Mouse (Mus musculus): ENCODE results near the gene Ciao1. TPM values are rescaled to one million over a fixed set of nuclear protein-coding genes. Genes with fewer than 3 reads are reported as not detected.
"Not testable (repeated sequence)": the region's sequence is repeated elsewhere in the genome, so short reads cannot be mapped to it uniquely, and the experiment has no call there.

Gene Ciao1
- polyA plus RNA-seq, 1 experiment, result 43.8 TPM

GRCm38 (mm10) chr2:127272806-127273205 is 25.2 kb upstream of the Ciao1 start:
- no peak for TF ChIP-seq CTCF (IDR thresholded peaks at IDR 0.05; ENCODE audit: extremely low read depth, insufficient read depth, insufficient read length, insufficient replicate concordance)
- TF ChIP-seq POLR2A (IDR thresholded peaks at IDR 0.05; ENCODE audit: low read depth, low read length), result no peak
- DNase-seq (ENCODE audit: low read depth in 1 of 2, low spot score in 2 of 2), result no peak

GRCm38 (mm10) chr2:127272049-127272448 is 24.4 kb upstream of the Ciao1 start:
- H3K4me1 ChIP-seq (ENCODE audit: control insufficient read depth, insufficient read depth, insufficient read length); H3K4me3 ChIP-seq (ENCODE audit: extremely low read depth, insufficient read depth, insufficient read length); DNase-seq (ENCODE audit: low read depth in 1 of 2, low spot score in 2 of 2); H3K27me3 ChIP-seq (ENCODE audit: control insufficient read depth, insufficient read depth, low read length); H3K36me3 ChIP-seq (ENCODE audit: control insufficient read depth, insufficient read depth, low read length); H3K27ac ChIP-seq (ENCODE audit: insufficient read depth, low read length): not testable (repeated sequence)
- WGBS, result 86% methylated on average over 4 of the region's 4 CpGs

More at GRCm38 (mm10) chr2:127272806-127273205, 25.2 kb upstream of the Ciao1 start:
- Histone ChIP-seq H3K4me1 (ENCODE audit: control insufficient read depth, insufficient read depth, insufficient read length) (peaks cover 8% of the 10 kb centered on the region; the same call in 1 of the 2 replicates), H3K4me3 (ENCODE audit: extremely low read depth, insufficient read depth, insufficient read length) (no peak overlapping the region), H3K27ac (ENCODE audit: insufficient read depth, low read length) (0 out of 2 replicates have a peak overlapping the region, but pooled peaks have one; percentile 33), H3K27me3 (ENCODE audit: control insufficient read depth, insufficient read depth, low read length) (no peaks in the 10 kb centered on the region), H3K36me3 (ENCODE audit: control insufficient read depth, insufficient read depth, low read length) (no peaks in the 10 kb centered on the region)
- WGBS, result 65% methylated on average over 3 of the region's 3 CpGs

- no peaks in the 10 kb centered on the region for H3K36me3 ChIP-seq (ENCODE audit: control insufficient read depth, insufficient read depth, low read length)
- TF ChIP-seq POLR2A (IDR thresholded peaks at IDR 0.05; ENCODE audit: low read depth, low read length) (no peak), CTCF (IDR thresholded peaks at IDR 0.05; ENCODE audit: extremely low read depth, insufficient read depth, insufficient read length, insufficient replicate concordance) (no peak)
- no peaks in the 10 kb centered on the region for H3K27me3 ChIP-seq (ENCODE audit: control insufficient read depth, insufficient read depth, low read length)
- H3K4me1 ChIP-seq (ENCODE audit: control insufficient read depth, insufficient read depth, insufficient read length), result peaks cover 8% of the 10 kb centered on the region; the same call in 1 of the 2 replicates
- H3K4me3 ChIP-seq (ENCODE audit: extremely low read depth, insufficient read depth, insufficient read length), result peak overlapping the region; percentile 77
- peak overlapping the region; percentile 77 for H3K27ac ChIP-seq (ENCODE audit: insufficient read depth, low read length)
- DNase-seq (ENCODE audit: low read depth in 1 of 2, low spot score in 2 of 2), result no peak
- 8% methylated on average over 8 of the region's 8 CpGs for WGBS
Observed at GRCm38 (mm10) chr2:127271042-127271515, 23.5 kb upstream of the Ciao1 start.

GRCm38 (mm10) chr2:127270300-127271041 is 22.9 kb upstream of the Ciao1 start:
- H3K4me3 ChIP-seq (ENCODE audit: extremely low read depth, insufficient read depth, insufficient read length), result peak overlapping the region; percentile 77
- 1% methylated on average over 73 of the region's 75 CpGs for WGBS
- H3K36me3 ChIP-seq (ENCODE audit: control insufficient read depth, insufficient read depth, low read length), result no peaks in the 10 kb centered on the region
- TF ChIP-seq POLR2A (IDR thresholded peaks at IDR 0.05; ENCODE audit: low read depth, low read length) (peak; percentile 12), CTCF (IDR thresholded peaks at IDR 0.05; ENCODE audit: extremely low read depth, insufficient read depth, insufficient read length, insufficient replicate concordance) (no peak)
- no peaks in the 10 kb centered on the region for H3K27me3 ChIP-seq (ENCODE audit: control insufficient read depth, insufficient read depth, low read length)
- H3K4me1 ChIP-seq (ENCODE audit: control insufficient read depth, insufficient read depth, insufficient read length), result peaks cover 8% of the 10 kb centered on the region; the same call in 1 of the 2 replicates
- peak; percentile 74 to 84 for DNase-seq (ENCODE audit: low read depth in 1 of 2, low spot score in 2 of 2)
- peak overlapping the region; percentile 87 for H3K27ac ChIP-seq (ENCODE audit: insufficient read depth, low read length)

GRCm38 (mm10) chr2:127269491-127270299 is 22.1 kb upstream of the Ciao1 start, which contains the start of gene Stard7:
TSS of gene Stard7 (plus strand) at chr2:127270218.
- WGBS, result under 1% methylated on average over 49 of the region's 49 CpGs
- DNase-seq (ENCODE audit: low read depth in 1 of 2, low spot score in 2 of 2), result peak; percentile 94 to 96
- Histone ChIP-seq H3K27me3 (ENCODE audit: control insufficient read depth, insufficient read depth, low read length) (no peaks in the 10 kb centered on the region), H3K4me1 (ENCODE audit: control insufficient read depth, insufficient read depth, insufficient read length) (peaks cover 8% of the 10 kb centered on the region; the same call in 1 of the 2 replicates), H3K36me3 (ENCODE audit: control insufficient read depth, insufficient read depth, low read length) (no peaks in the 10 kb centered on the region), H3K27ac (ENCODE audit: insufficient read depth, low read length) (peak within 1 kb of the TSS; percentile 87), H3K4me3 (ENCODE audit: extremely low read depth, insufficient read depth, insufficient read length) (peak within 1 kb of the TSS; percentile 77)
- peak; percentile 65 for TF ChIP-seq POLR2A (IDR thresholded peaks at IDR 0.05; ENCODE audit: low read depth, low read length)
- TF ChIP-seq CTCF (IDR thresholded peaks at IDR 0.05; ENCODE audit: extremely low read depth, insufficient read depth, insufficient read length, insufficient replicate concordance), result no peak

GRCm38 (mm10) chr2:127267854-127268253 is 20.2 kb upstream of the Ciao1 start:
- H3K27ac ChIP-seq (ENCODE audit: insufficient read depth, low read length), result no peak overlapping the region
- TF ChIP-seq CTCF (IDR thresholded peaks at IDR 0.05; ENCODE audit: extremely low read depth, insufficient read depth, insufficient read length, insufficient replicate concordance) (no peak), POLR2A (IDR thresholded peaks at IDR 0.05; ENCODE audit: low read depth, low read length) (no peak)
- H3K36me3 ChIP-seq (ENCODE audit: control insufficient read depth, insufficient read depth, low read length), result no peaks in the 10 kb centered on the region
- H3K27me3 ChIP-seq (ENCODE audit: control insufficient read depth, insufficient read depth, low read length), result no peaks in the 10 kb centered on the region
- H3K4me3 ChIP-seq (ENCODE audit: extremely low read depth, insufficient read depth, insufficient read length), result no peak overlapping the region
- WGBS, result 92% methylated on average over 4 of the region's 4 CpGs
- no peak for DNase-seq (ENCODE audit: low read depth in 1 of 2, low spot score in 2 of 2)
- H3K4me1 ChIP-seq (ENCODE audit: control insufficient read depth, insufficient read depth, insufficient read length), result peaks cover 4% of the 10 kb centered on the region; the same call in 1 of the 2 replicates

Data from spleen, adult 2 months (tissue).